Mouse (Mus musculus) G1E (cell line): ENCODE data around the gene Tmcc1. TPM values are rescaled to one million over a fixed set of nuclear protein-coding genes. Genes with fewer than 3 reads are reported as not detected.

Experiments used
- ATAC-seq: 2 replicates; pipeline ENCODE4 v1.8.0; 2016; ENCODE audit warnings: mild to moderate bottlenecking; ENCODE audit not compliant: insufficient number of reproducible peaks, poor library complexity, low FRiP score, severe bottlenecking; ENCODE audit errors: extremely low read depth
- DNase-seq: peaks from one replicate; pipeline ENCODE4 v3.0.0; 2012; ENCODE audit warnings: low spot score
- H3K27me3 ChIP-seq: 2 replicates; pipeline ENCODE4 v1.6.1; 2012; ENCODE audit warnings: mild to moderate bottlenecking, low read length, inconsistent platforms; ENCODE audit not compliant: insufficient read depth
- H3K36me3 ChIP-seq: replicated peaks from 2 replicates; pipeline ENCODE3; 2012; ENCODE audit warnings: mild to moderate bottlenecking, inconsistent platforms
- H3K4me1 ChIP-seq: 2 replicates; pipeline ENCODE4 v1.6.1; 2012; ENCODE audit warnings: low read depth, low read length, inconsistent platforms, mixed read lengths; ENCODE audit not compliant: insufficient read depth
- H3K4me3 ChIP-seq: 2 replicates; pipeline ENCODE4 v1.5.1; 2012; ENCODE audit warnings: low read depth, mild to moderate bottlenecking, inconsistent platforms, low read length, moderate library complexity, mixed read lengths
- H3K9me3 ChIP-seq: replicated peaks from 2 replicates; pipeline ENCODE4 v1.6.1; 2012; ENCODE audit warnings: inconsistent platforms
- CTCF ChIP-seq: IDR thresholded peaks from 2 replicates; pipeline ENCODE4 v1.5.1; 2012; ENCODE audit warnings: low read depth, low read length, inconsistent platforms, mixed read lengths
- GATA1 ChIP-seq: IDR thresholded peaks from 2 replicates; pipeline ENCODE4 v1.6.1; 2012; ENCODE audit warnings: borderline replicate concordance, low read length, inconsistent platforms, mixed read lengths
- GATA2 ChIP-seq: IDR thresholded peaks from 2 replicates; pipeline ENCODE4 v1.6.1; 2012; ENCODE audit warnings: low read depth, low read length, inconsistent platforms, borderline replicate concordance
- POLR2AphosphoS5 ChIP-seq: IDR thresholded peaks from 2 replicates; pipeline ENCODE4 v1.6.1; 2012; ENCODE audit warnings: low read depth, low read length, inconsistent platforms; ENCODE audit not compliant: insufficient replicate concordance
- TAL1 ChIP-seq: conservative IDR thresholded peaks from 2 replicates; pipeline ENCODE4 v1.6.1; 2012; ENCODE audit warnings: low read depth, low read length, inconsistent platforms, mixed read lengths
- polyA plus RNA-seq: library from polyadenylated mRNA; stranded (reverse); fragments of >175 nt; gene quantifications from 2 replicates; pipeline ENCODE4 v1.2.3, GENCODE M21; 2012
- total RNA-seq, 2 experiments: library from RNA; stranded (forward) in 1 of 2; stranded (reverse) in 1 of 2; fragments of 200-1000 nt in 1 of 2; fragments of >200 nt in 1 of 2; fragmentation: Nextera tagmentation in 1 of 2; gene quantifications; 2 replicates each; pipeline ENCODE4 v1.2.3; 2014 to 2017

The Tmcc1 gene
- total and polyA plus RNA-seq, 3 experiments = 0.86 to 18.6 (median 12.1) TPM

DNA sequence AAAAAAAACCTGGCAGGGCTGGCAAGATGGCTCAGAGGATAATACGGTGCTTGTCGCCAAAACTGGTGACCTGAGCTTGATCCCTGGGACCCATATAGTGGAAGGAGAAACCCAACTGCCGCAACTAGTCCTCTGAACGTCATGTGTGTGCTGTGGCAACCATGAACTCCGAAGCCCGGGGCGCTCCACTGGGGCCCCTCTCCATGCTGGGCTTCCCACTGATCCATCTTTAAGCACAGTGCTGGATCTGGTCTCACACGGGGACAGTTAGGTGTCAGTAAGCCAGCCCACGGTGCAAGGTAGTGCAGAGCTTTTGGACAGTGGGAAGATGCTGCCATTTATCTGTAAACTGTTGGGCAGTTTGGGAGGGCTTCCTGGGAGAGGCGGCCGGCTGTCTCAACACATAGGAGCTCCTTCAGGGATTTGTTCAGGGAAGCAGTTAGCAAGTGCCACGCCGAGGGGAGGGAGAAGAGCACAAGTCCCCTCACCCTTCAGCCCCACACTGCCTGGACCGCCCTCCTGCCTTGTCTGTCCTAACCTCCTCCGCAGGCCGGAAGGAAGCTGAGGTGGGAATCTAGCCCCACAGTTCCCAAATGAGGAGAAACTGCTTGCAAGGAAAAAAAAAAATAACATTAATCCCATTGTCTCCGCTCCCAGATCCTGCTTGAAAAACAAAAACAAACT is 187.9 kb downstream of the Tmcc1 start:
- Histone ChIP-seq H3K4me1 (peaks cover 27% of the 10 kb centered on the region), H3K9me3 (no peaks in the 10 kb centered on the region), H3K36me3 (no peaks in the 10 kb centered on the region), H3K27me3 (peaks cover 56% of the 10 kb centered on the region), H3K4me3 (no peak overlapping the region)
- no peak for ATAC-seq
- TF ChIP-seq TAL1 (no peak), CTCF (no peak), GATA1 (no peak), GATA2 (no peak), POLR2AphosphoS5 (no peak)
- DNase-seq = no peak

DNA sequence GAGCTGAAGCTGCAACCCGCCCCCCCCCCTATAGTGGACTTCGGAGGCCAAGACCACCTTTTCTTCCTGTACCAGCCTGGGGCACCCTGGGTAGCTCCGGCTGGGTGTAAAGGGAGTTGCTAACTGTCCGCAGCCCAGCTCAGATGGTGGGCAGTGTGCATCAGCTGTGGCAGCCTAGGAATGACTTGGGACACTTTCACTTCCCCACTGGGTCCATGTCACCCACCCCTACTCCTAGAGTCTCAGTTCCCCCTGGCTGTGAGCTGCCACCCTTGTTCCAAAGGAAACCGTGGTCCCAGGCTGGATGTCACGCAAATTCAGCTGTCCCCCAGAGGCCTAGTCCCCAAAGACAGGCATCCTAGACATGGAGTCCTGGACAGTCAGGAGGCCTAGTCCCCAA is 188.6 kb downstream of the Tmcc1 start:
- TF ChIP-seq CTCF (no peak), GATA2 (no peak), GATA1 (no peak), TAL1 (no peak), POLR2AphosphoS5 (no peak)
- DNase-seq (no peak), ATAC-seq (no peak)
- no peaks in the 10 kb centered on the region for H3K36me3 ChIP-seq
- H3K4me1 ChIP-seq = peaks cover 27% of the 10 kb centered on the region
- H3K27me3 ChIP-seq = peaks cover 56% of the 10 kb centered on the region
- H3K4me3 ChIP-seq = no peak overlapping the region
- H3K9me3 ChIP-seq = no peaks in the 10 kb centered on the region

DNA sequence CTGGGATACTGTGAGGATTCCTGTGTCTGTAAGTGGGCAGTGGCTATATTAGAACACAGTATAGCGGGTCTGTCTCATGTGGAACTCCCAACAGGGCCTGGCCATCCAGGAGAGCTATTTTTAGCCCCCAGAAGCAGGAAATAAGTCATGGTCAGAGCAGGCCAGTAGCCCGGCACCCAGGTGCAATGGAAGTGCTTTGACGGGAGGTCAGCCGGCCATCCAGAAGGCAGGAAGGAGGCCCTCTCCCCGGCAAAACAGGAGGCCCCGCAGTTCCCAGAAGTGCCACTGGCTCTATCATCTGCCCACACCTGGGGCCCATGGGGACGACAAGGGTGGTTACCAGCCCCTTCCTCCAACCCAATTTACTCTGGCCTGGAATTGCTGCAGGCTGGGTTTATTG is 189.2 kb downstream of the Tmcc1 start:
- no peak for DNase-seq
- Histone ChIP-seq H3K9me3 (no peaks in the 10 kb centered on the region), H3K4me1 (peaks cover 27% of the 10 kb centered on the region), H3K27me3 (peaks cover 52% of the 10 kb centered on the region), H3K36me3 (no peaks in the 10 kb centered on the region), H3K4me3 (peak overlapping the region; percentile 36; the same call in 1 of the 2 replicates)
- TF ChIP-seq TAL1 (no peak), GATA1 (no peak), CTCF (no peak), GATA2 (no peak), POLR2AphosphoS5 (no peak)
- ATAC-seq = no peak

GRCm38 (mm10) chr6:116003516-116003915 is 189.8 kb downstream of the Tmcc1 start:
- H3K4me1 ChIP-seq = peaks cover 27% of the 10 kb centered on the region
- peak overlapping the region; percentile 36; the same call in 1 of the 2 replicates for H3K4me3 ChIP-seq
- H3K27me3 ChIP-seq = peaks cover 52% of the 10 kb centered on the region
- H3K36me3 ChIP-seq = no peaks in the 10 kb centered on the region
- DNase-seq = no peak
- H3K9me3 ChIP-seq = no peaks in the 10 kb centered on the region
- ATAC-seq = no peak
- no peak for TF ChIP-seq GATA2
- no peak for TF ChIP-seq POLR2AphosphoS5
- TF ChIP-seq CTCF = no peak
- TF ChIP-seq TAL1 = no peak
- TF ChIP-seq GATA1 = no peak

DNA sequence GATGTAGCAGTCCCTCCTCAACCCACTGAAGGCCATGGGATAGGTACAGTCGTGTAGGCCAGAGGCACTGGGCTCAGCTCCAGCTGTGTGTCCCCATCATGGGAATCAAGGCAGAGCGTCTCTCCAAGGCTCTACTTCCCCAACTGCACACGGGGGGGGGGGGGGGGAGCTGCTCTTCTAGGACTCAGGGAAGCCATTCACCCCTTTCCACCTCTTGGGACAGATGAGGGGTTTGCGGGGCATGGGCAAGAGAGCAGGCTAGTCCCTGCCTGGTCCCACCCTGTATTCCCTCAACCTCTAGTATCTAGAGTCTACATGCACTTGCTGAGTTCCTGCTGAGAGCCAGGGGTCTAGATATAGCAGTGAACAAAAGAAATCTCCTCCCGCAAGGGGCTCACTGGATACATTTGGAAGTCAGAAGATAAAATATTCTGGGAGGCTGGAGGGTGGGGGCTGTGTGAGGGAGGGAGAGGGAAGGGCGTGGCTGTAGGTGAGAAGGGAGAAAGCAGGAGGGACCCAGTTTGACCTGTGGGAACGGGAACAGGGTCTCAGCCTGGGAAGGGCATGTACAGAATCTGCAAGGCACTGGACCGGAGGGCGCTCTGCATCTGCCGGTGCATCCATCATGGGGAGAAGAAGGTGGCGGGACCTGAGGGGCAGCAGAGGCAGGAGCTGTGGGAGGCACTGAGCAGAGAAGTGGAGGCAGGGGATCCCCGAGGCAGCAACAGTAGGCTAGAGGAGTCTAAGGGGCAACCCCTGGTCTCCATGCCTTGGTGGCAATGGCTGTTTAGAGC is 190.8 kb downstream of the Tmcc1 start:
- H3K4me3 ChIP-seq = no peak overlapping the region; the same call in 1 of the 2 replicates
- H3K4me1 ChIP-seq = peaks cover 27% of the 10 kb centered on the region
- ATAC-seq (no peak), DNase-seq (no peak)
- H3K36me3 ChIP-seq = no peaks in the 10 kb centered on the region
- H3K9me3 ChIP-seq = no peaks in the 10 kb centered on the region
- peaks cover 52% of the 10 kb centered on the region for H3K27me3 ChIP-seq
- TF ChIP-seq CTCF = no peak
- no peak for TF ChIP-seq POLR2AphosphoS5
- TF ChIP-seq TAL1 = no peak
- TF ChIP-seq GATA2 = no peak
- no peak for TF ChIP-seq GATA1

DNA sequence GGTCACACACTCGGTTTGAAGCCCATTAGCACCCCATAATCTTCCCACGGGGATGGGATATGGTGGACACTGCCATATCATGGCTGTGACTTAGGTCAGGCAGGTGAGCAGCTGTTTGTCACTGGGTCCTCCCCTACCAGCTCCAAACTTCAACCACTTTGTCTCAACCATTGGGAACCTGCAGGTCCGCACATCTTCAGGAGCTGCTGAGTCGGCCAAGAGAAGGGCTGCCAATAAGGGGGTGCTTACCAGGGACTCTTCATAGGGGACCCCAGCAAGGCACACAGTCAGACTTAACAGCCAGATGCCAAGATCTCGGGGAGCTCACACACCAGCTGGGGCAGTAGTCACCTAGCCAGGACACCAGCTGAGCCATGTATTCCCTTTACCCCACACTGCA is 192.4 kb downstream of the Tmcc1 start:
- Histone ChIP-seq H3K4me1 (peaks cover 30% of the 10 kb centered on the region), H3K4me3 (no peak overlapping the region), H3K27me3 (peaks cover 51% of the 10 kb centered on the region), H3K9me3 (no peaks in the 10 kb centered on the region), H3K36me3 (no peaks in the 10 kb centered on the region)
- DNase-seq (no peak), ATAC-seq (no peak)
- TF ChIP-seq POLR2AphosphoS5 = no peak
- TF ChIP-seq CTCF = no peak
- no peak for TF ChIP-seq GATA2
- TF ChIP-seq GATA1 = no peak
- TF ChIP-seq TAL1 = no peak
